Mouse (Mus musculus): ENCODE results near the gene 4930467E23Rik.
"Not testable (repeated sequence)": the region's sequence is repeated elsewhere in the genome, so short reads cannot be mapped to it uniquely, and the experiment has no call there.

DNA sequence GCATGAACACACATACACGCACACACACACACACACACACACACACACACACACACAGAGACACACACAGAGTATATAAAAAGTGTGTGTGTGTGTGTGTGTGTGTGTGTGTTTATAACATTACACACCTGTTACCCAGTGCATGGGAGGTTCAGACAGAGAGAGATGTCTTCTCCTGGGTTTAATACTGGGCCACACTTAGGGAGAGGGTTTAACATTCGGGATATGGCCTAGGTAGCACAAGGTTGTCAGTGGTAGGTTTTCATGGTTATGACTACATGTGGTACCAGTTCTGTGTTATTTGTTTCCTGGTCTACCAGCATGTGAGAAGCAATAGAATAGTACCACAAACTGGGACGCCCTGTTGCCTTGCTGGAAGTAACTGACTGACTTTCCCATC lies 25.6 kb downstream of the 4930467E23Rik start:
- TF ChIP-seq EP300, CTCF (IDR thresholded peaks at IDR 0.05): not testable (repeated sequence)
